Mouse (Mus musculus) heart, embryonic 11.5 days (tissue): ENCODE results near the gene D130052B06Rik. TPM values are rescaled to one million over a fixed set of nuclear protein-coding genes. Genes with fewer than 3 reads are reported as not detected.

ENCODE experiments used
- polyA plus RNA-seq: library from polyadenylated mRNA; unstranded; fragments of >200 nt; fragmentation: Nextera tagmentation; extraction: Ambion mirVana; gene quantifications from 2 replicates; pipeline ENCODE4 v1.2.1, GENCODE M21; 2014

D130052B06Rik gene
- polyA plus RNA-seq, 1 experiment from 2014 or later = not detected

Other genes with a start within 250 kb of the D130052B06Rik start
- 7.5 and 9.2 TPM in 2 replicates for gene Ranbp17, start 85.6 kb upstream of the D130052B06Rik start, polyA plus RNA-seq
- gene Gabrp, start 20.3 kb upstream of the D130052B06Rik start, polyA plus RNA-seq = 0.34 and 0.52 TPM in 2 replicates